Comparison of ENCODE assay signal across 27 mouse cellular contexts in genomic region chr19:5721233-5721632, GRCm38 (mm10). TPM values are rescaled to one million over a fixed set of nuclear protein-coding genes. Genes with fewer than 3 reads are reported as not detected.
"Had no signal": no experiment of that assay in that cellular context is flagged by ENCODE, and none has a peak within 500 bp of the region (broad histone marks: within the 10 kb centered on the region; RNA-seq: fewer than 3 reads in every experiment).

No protein-coding gene starts in this region.

- DNase-seq: kidney, adult 11 months; kidney, adult 8-10 months; kidney, postnatal 10 days; kidney, postnatal 36 days; layer of hippocampus, postnatal 36 days; lung, adult 18-20 months; lung, postnatal 10 days; lung, postnatal 36 days; right cerebral cortex, adult 18-20 months; right cerebral cortex, postnatal 14 days; right cerebral cortex, postnatal 4 days; thymus, adult 18-20 months; thymus, postnatal 36 days had no signal

- H3K4me2 ChIP-seq: kidney, embryonic 15.5 days; lung, embryonic 15.5 days; midbrain, embryonic 13.5 days had no signal

- H3K4me3 ChIP-seq: kidney, embryonic 15.5 days; left cerebral cortex, adult 2 months; lung, embryonic 15.5 days; megakaryocyte, embryonic 14.5 days; midbrain, embryonic 10.5 days; midbrain, embryonic 13.5 days had no signal

- ATAC-seq: midbrain, embryonic 13.5 days; midbrain, embryonic 16.5 days had no signal

- H3K9me3 ChIP-seq: kidney, embryonic 15.5 days; lung, embryonic 15.5 days; megakaryocyte, embryonic 14.5 days; midbrain, embryonic 10.5 days; midbrain, embryonic 13.5 days had no signal

- H3K9ac ChIP-seq: kidney, embryonic 15.5 days; lung, embryonic 15.5 days; midbrain, embryonic 13.5 days had no signal

- H3K27me3 ChIP-seq: kidney, embryonic 15.5 days; lung, embryonic 15.5 days; megakaryocyte, embryonic 14.5 days; midbrain, embryonic 13.5 days had no signal

- H3K27ac ChIP-seq: kidney, embryonic 15.5 days; left cerebral cortex, adult 2 months; lung, embryonic 15.5 days; midbrain, embryonic 10.5 days; midbrain, embryonic 13.5 days; stomach, postnatal 0 days had no signal

RNA-seq across cellular contexts. Expression of gene Kcnk7, which starts 17.1 kb away (rescaled TPM):
- total RNA-seq: layer of hippocampus, postnatal 10 days; layer of hippocampus, postnatal 36 days; left cerebral cortex, adult 2 months; left cerebral cortex, postnatal 10 days; left cerebral cortex, postnatal 36 days had no signal
- polyA plus RNA-seq: limb, embryonic 11.5 days; midbrain, embryonic 10.5 days; neural tube, embryonic 11.5 days; neural tube, embryonic 14.5 days had no signal
